Mouse (Mus musculus): ENCODE data around the gene Gm11627.
A peak's percentile ranks its signal among the peaks of the same experiment; 100 is the strongest.
"Not testable (repeated sequence)": the region's sequence is repeated elsewhere in the genome, so short reads cannot be mapped to it uniquely, and the experiment has no call there.

The Gm11627 gene

DNA sequence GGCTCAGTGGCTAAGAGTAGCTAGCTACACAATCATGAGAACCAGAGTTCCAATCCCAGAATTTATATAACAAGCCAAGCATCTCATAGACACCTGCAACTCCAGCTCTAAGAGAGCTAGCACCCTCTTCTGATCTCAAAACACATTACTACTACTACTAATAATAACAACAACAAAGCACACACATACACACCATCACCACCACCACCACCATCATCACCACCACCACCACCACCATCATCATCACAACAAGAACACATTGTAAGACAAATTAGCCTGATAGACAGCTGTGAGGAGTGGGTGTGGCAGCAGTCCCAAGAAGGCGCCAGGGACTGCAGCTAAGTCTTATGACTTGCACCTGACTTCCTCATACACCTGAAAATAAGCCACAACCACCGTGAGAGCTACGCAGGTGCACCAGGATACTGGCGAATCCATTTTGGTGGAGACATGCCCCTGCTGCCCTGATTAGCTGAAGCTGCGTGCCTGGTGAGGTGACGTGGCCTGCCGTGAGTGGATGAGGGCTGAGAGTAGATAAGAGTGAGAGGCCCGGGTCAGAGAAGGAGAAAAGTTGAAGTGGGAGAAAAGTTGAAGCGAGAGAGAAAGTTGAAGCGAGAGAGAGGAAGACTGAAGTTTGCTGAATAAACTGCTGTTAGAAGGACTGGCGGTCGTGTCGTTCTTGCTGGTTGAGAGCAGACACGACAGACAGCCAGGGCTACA lies 14.1 kb downstream of the Gm11627 start:
- not testable (repeated sequence) for DNase-seq (ENCODE audit: low spot score)

DNA sequence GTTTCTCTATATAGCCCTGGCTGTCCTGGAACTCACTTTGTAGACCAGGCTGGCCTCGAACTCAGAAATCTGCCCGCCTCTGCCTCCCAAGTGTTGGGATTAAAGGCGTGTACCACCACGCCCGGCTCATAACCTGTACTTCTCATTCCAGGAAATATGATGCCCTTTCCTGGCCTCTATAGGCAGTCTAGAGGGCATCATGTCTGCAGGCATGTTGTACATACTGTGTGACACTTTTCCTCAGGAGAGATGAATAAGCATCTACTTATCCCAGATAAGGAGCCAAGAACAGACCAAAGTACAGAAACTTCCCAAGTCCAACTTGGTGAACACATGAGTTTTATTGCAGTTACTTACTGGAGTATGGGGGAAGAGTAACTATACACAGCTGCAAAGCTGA lies 20.6 kb downstream of the Gm11627 start:
- DNase-seq (ENCODE audit: low spot score), result no peak

DNA sequence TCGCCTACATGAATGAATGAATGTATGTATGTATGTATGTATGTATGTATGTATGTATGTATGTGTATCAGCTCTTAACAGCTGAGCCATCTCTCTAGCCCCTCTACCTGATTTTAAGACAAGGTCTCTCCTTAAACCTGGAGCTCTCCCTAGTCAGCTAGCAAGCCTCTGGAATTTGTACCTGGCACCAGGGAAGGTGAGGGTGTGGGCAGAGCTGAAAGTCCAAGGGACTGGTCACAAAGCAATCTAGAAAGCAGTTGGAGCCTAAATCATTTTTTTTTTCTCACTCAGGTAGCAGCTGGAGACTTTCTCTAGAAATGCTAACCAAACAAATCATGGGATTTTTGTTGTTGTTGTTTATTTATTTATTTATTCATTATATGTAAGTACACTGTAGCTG lies 21.9 kb downstream of the Gm11627 start:
- no peak for DNase-seq (ENCODE audit: low spot score)

DNA sequence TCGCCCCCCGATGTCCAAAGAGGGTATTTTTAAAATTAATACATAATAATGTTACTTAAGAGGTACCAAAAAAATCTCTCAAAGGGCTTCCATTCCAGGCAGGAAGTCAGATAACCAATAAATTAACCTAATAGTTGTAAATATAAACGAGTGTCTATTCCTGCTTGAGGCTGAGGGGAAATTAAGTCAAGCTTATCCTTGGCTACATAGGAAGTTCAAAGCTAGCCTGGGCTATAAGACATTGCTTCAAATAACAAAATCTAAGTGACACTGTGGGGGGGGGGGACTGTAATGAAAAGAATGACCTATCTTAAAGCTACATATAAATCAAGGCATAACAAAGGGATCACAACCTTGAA lies 22.6 kb downstream of the Gm11627 start:
- no peak for DNase-seq (ENCODE audit: low spot score)

DNA sequence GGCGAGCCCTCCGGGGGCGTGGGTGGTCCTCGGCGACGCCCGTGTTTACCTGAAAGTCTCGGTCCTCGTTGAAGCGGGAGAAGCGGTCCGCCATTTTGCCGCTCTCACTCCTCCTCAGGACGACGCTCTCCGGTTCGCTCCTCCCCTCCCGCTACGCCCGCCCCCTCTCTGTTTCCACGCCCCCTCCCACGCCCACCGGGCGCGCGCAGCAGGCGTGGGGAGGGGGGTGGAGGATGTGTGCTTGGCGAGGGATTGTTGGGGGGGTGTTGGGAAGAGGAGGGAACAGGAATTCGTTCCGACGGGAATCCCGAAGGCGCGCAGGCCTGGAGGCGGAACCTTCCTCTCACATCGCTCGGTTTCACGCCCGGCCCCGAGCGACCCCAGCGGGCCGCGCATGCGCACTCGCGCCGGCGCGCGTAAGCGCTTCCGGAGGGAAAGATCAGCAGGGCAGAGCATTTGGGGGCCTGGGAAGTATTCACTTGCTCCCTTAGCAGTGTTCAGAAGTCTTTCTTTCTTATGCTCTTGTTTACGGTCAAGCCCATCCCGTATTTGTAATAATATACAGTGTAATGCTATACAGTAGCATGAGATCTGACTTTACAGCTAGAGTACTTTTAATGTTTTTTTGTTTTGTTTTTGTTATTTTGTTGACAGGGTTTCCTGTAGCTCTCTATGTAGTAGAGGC lies 23.1 kb downstream of the Gm11627 start, which contains the start of gene Gpatch8:
Gpatch8 (minus strand) TSS at position 362 of the 685 bp plus-strand sequence.
- peak; percentile 97 for DNase-seq (ENCODE audit: low spot score)

DNA sequence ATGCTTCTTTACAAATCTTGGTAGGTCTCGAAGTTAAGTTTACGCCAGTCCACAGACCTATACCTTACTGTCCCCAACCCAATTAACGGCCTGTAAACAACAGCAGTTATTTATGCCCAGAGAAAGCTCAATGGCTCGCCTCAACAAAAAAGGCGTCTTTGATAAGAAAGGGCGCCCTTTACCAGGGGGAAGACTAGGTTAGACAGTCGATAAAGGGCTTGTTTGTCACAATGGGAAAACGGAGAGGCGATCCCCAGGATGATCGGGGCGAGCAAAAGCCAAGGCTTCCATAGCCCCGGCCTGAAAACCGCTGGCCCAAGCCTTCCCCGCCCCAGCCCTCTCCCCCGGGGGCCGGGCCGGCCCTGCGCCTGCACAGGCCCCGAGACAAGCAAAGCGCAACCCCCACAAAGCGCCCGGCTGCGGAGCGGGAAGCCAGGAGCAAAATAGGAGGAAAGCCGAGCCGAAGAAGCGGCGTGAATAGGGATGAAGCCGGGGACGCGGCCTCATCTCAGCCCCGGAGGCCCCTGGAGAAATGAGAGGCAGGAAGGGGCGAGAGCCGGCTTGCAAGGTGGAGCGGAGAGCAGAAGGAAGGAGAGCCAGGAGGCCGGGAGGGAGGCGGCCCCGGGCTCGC lies 23.7 kb downstream of the Gm11627 start:
- DNase-seq (ENCODE audit: low spot score), result peak; percentile 27

DNA sequence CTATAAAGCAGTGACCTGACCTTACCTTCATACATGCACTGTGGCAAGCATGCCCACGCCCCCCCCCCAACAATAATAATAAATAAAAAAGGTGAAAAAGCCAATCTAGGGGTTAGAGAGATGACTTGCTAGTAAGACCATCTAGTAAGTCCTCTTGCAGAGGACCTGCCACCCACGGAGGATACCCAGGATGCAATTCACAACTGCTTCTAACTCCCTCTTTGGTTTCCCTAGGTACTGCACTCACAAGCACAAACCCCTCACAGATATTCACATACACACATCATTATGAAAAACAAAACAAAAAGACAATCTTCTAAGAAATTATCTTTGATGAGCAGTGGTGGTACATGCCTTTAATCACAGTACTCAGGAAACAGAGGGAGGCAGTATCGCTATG lies 27.2 kb downstream of the Gm11627 start:
- no peak for DNase-seq (ENCODE audit: low spot score)

DNA sequence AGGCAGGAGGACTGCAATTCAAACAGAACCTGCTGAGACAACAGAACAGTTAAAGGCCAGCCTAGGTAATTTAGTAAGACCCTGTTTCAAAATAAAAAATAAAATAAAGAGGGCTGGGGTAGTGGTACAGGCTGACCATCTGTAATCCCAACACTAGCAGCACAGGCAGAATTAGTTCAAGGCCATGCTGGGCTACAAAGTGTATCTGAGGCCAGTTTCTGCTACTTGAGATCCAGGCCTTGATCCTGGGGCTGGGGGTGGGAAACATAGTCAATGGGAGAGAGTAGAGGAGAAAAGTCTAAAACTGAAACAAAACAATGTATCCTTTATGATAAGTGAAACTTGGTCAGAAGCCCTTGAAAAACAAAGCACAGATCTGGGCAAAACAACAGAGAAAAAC lies 28.1 kb downstream of the Gm11627 start:
- peak; percentile 20 for DNase-seq (ENCODE audit: low spot score)

DNA sequence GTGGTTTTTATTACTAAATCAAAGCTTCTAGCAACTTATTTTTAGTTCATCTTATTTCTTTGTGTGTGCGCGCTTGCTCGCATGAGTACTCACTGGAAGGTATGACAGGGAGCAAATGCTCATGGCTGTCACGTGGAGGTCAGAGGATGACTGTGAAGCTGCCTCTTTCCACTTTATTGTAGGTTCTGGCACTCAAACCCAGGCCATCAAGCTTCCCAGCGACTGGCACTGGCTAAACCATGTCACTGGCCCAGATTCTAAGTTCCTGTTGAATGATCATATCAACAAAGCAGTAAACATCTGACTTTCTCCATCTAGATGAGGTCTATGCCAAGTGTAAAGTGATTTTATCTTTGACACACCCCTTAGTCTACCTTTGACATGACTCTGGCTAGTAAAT lies 37.8 kb downstream of the Gm11627 start:
- no peak for DNase-seq (ENCODE audit: low spot score)

DNA sequence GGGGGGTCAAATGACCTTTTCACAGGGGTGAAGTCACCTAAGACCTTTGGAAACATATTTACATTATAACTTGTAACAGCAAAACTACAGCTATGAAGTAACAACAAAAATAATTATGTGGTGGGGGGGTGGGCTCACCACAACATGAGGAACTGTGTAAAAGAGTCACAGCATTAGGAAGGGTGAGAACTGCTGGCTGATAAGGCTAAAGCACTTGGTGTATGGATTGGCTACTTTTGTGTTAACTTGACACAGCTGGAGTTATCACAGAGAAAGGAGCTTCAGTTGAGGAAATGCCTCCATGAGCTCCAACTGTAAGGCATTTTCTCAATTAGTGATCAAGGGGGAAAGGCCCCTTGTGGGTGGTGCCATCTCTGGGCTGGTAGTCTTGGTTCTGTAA lies 39.0 kb downstream of the Gm11627 start:
- not testable (repeated sequence) for DNase-seq (ENCODE audit: low spot score)

DNA sequence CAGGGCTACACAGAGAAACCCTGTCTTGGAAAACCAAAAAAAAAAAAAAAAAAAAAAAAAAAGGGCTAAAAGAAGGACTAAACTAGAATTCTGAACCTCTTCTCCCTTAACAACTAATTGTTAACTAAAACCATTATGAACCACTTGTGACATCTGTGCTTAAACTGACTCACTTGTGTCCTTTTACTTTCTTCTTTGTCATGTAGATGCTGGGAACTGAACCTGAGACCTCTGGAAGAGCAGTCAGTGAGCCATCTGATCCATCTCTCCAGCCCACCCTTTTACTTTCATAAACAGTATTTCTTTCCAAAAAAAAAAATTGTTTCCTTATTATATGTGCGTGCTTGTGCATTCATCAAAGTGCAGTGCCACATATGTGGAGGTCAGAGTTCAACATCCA lies 39.6 kb downstream of the Gm11627 start:
- DNase-seq (ENCODE audit: low spot score), result no peak

DNA sequence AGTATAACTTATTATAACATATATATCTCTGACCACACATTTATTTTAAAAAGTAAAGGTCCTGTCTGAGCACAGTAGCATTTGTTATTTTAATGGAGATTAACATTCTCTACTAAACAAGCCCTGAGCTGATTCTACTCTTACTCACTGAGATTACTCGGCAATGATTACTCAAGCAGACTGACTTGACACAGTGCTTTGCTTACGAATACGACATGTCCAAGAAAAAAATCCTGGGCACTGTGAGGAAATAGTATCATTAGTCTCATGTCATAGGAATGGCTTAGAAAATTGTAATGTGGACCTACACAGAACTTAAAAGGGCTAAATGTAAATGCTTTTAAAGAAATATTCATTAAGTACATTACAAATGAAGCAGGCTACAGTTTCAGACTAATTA lies 43.1 kb downstream of the Gm11627 start:
- no peak for DNase-seq (ENCODE audit: low spot score)

DNA sequence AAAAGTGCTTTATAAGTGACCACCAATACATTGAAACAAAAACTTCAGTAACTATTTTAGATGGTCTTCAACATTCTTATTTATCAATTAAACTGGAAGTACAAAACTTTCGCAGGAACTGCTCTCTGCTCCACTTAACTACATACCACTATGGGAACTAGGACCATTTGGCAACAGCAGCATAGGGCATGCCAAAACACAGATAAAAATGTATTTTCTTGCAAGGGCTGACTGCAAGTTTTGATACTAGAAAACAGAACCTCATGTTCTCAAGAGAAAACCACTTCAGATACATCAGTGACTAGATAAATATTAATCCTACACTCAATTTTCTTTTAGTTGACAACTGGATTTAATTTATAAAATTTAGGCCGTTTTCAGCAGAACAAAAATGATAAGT lies 45.2 kb downstream of the Gm11627 start:
- DNase-seq (ENCODE audit: low spot score), result no peak

DNA sequence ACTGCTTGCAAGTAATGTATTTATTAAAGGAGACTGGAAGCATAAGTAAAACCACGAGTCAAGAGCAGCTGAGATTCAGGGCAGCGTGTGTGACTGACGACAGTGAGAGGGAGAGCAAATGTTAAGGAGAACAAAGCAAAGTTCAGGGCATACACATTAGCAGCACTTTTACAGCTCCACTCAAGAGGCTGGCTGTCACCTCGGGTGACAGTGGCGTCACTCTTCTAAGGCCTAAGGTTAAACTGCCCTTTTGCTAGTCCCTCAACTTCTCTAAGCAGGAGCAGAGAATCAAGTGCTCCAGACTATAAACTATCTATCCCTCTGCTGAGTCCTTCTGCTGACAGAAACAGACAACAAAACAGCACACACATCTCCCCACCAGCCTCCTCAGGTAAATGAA lies 47.8 kb downstream of the Gm11627 start:
- DNase-seq (ENCODE audit: low spot score), result no peak

Measured in ovary, adult 18-20 months (tissue).